Mouse (Mus musculus): ENCODE measurements around the gene Khdc1c. TPM values are rescaled to one million over a fixed set of nuclear protein-coding genes. Genes with fewer than 3 reads are reported as not detected.
A peak's percentile ranks its signal among the peaks of the same experiment; 100 is the strongest.

Gene Khdc1c
- polyA plus RNA-seq, 2 experiments = not detected

GRCm38 (mm10) chr1:21411331-21412196 is 43.4 kb downstream of the Khdc1c start:
- Histone ChIP-seq H3K4me2 (replicated peaks; ENCODE audit: low read depth, low read length, severe bottlenecking) (no peak overlapping the region), H3K27ac (replicated peaks; ENCODE audit: low read depth, low read length) (no peak overlapping the region)
- WGBS = 50% methylated on average over 18 of the region's 18 CpGs

GRCm38 (mm10) chr1:21412197-21412555 is 44.0 kb downstream of the Khdc1c start:
- Histone ChIP-seq H3K4me2 (replicated peaks; ENCODE audit: low read depth, low read length, severe bottlenecking) (no peak overlapping the region), H3K36me3 (ENCODE audit: control insufficient read depth, insufficient read depth, low read length) (no peaks in the 10 kb centered on the region), H3K9me3 (ENCODE audit: control insufficient read depth, low read length) (no peaks in the 10 kb centered on the region), H3K9ac (ENCODE audit: low read depth, low read length, severe bottlenecking) (no peak overlapping the region), H3K27ac (replicated peaks; ENCODE audit: low read depth, low read length) (no peak overlapping the region), H3K4me3 (replicated peaks; ENCODE audit: low read length) (no peak overlapping the region), H3K27me3 (ENCODE audit: control insufficient read depth, insufficient read depth, low read length) (no peaks in the 10 kb centered on the region), H3K4me1 (ENCODE audit: control insufficient read depth, insufficient read depth, low read length) (no peaks in the 10 kb centered on the region)
- TF ChIP-seq POLR2A (IDR thresholded peaks at IDR 0.05; ENCODE audit: borderline replicate concordance, extremely low read depth, insufficient read depth, insufficient read length) = no peak
- WGBS = 83% methylated on average over 2 of the region's 2 CpGs
- no peak for ATAC-seq (ENCODE audit: low FRiP score, low read depth)
- no peak for DNase-seq (ENCODE audit: low spot score)

More at GRCm38 (mm10) chr1:21411331-21412196, 43.4 kb downstream of the Khdc1c start:
- H3K4me1 ChIP-seq (ENCODE audit: control insufficient read depth, insufficient read depth, low read length) = no peaks in the 10 kb centered on the region
- no peak overlapping the region for H3K4me3 ChIP-seq (replicated peaks; ENCODE audit: low read length)
- TF ChIP-seq POLR2A (IDR thresholded peaks at IDR 0.05; ENCODE audit: borderline replicate concordance, extremely low read depth, insufficient read depth, insufficient read length) = no peak
- no peak for ATAC-seq (ENCODE audit: low FRiP score, low read depth)
- H3K36me3 ChIP-seq (ENCODE audit: control insufficient read depth, insufficient read depth, low read length) = no peaks in the 10 kb centered on the region
- peak; percentile 91 for DNase-seq (ENCODE audit: low spot score)
- H3K27me3 ChIP-seq (ENCODE audit: control insufficient read depth, insufficient read depth, low read length) = no peaks in the 10 kb centered on the region
- H3K9ac ChIP-seq (ENCODE audit: low read depth, low read length, severe bottlenecking) = no peak overlapping the region
- no peaks in the 10 kb centered on the region for H3K9me3 ChIP-seq (ENCODE audit: control insufficient read depth, low read length)

- H3K27me3 ChIP-seq (ENCODE audit: control insufficient read depth, insufficient read depth, low read length) = no peaks in the 10 kb centered on the region
- peak; percentile 26 for DNase-seq (ENCODE audit: low spot score)
- no peak for TF ChIP-seq POLR2A (IDR thresholded peaks at IDR 0.05; ENCODE audit: borderline replicate concordance, extremely low read depth, insufficient read depth, insufficient read length)
These were observed 51.2 kb downstream of the Khdc1c start for GRCm38 (mm10) chr1:21419370-21419769.

More at GRCm38 (mm10) chr1:21419370-21419769, 51.2 kb downstream of the Khdc1c start:
- Histone ChIP-seq H3K9ac (ENCODE audit: low read depth, low read length, severe bottlenecking) (no peak overlapping the region), H3K27ac (replicated peaks; ENCODE audit: low read depth, low read length) (no peak overlapping the region), H3K36me3 (ENCODE audit: control insufficient read depth, insufficient read depth, low read length) (no peaks in the 10 kb centered on the region), H3K9me3 (ENCODE audit: control insufficient read depth, low read length) (no peaks in the 10 kb centered on the region), H3K4me1 (ENCODE audit: control insufficient read depth, insufficient read depth, low read length) (no peaks in the 10 kb centered on the region), H3K4me3 (replicated peaks; ENCODE audit: low read length) (no peak overlapping the region), H3K4me2 (replicated peaks; ENCODE audit: low read depth, low read length, severe bottlenecking) (no peak overlapping the region)
- no peak for ATAC-seq (ENCODE audit: low FRiP score, low read depth)

Other genes starting within 250 kb of the Khdc1c start
- 9.3 and 11.4 TPM in 2 replicates for gene Tmem14a, start 149.8 kb upstream of the Khdc1c start, polyA plus RNA-seq (2012; rRNA removed)
- gene Tmem14a, start 149.8 kb upstream of the Khdc1c start, polyA plus RNA-seq (2014; fragmentation: Nextera tagmentation; extraction: Ambion mirVana) = 9.5 and 10.6 TPM in 2 replicates
- 0.77 and 1.6 TPM in 2 replicates for gene Gsta3, start 127.7 kb upstream of the Khdc1c start, polyA plus RNA-seq (2012; rRNA removed)
- gene Gsta3, start 127.7 kb upstream of the Khdc1c start, polyA plus RNA-seq (2014; fragmentation: Nextera tagmentation; extraction: Ambion mirVana) = 1.1 and 1.8 TPM in 2 replicates
- gene Khdc1a, start 18.7 kb upstream of the Khdc1c start, polyA plus RNA-seq (2012; rRNA removed) = not detected in 2 replicates
- gene Khdc1a, start 18.7 kb upstream of the Khdc1c start, polyA plus RNA-seq (2014; fragmentation: Nextera tagmentation; extraction: Ambion mirVana) = not detected in 2 replicates
- gene Khdc1b, start 15.2 kb downstream of the Khdc1c start, polyA plus RNA-seq (2012; rRNA removed) = not detected in 2 replicates
- gene Khdc1b, start 15.2 kb downstream of the Khdc1c start, polyA plus RNA-seq (2014; fragmentation: Nextera tagmentation; extraction: Ambion mirVana) = 0.08 and 0.23 TPM in 2 replicates